Mouse (Mus musculus) olfactory bulb, adult 2 months (tissue): ENCODE data around the gene Slc29a4.

ENCODE experiments used
- CTCF ChIP-seq: fragments of 200-500 bp; IDR thresholded peaks from 2 replicates; pipeline ENCODE4 v1.5.1; 2012; ENCODE audit warnings: low read depth, mild to moderate bottlenecking, low read length, moderate library complexity; ENCODE audit not compliant: insufficient read depth
- POLR2A ChIP-seq: fragments of 200-500 bp; IDR thresholded peaks from 2 replicates; pipeline ENCODE4 v1.6.1; 2012; ENCODE audit warnings: mild to moderate bottlenecking, low read depth, low read length, moderate library complexity; ENCODE audit not compliant: insufficient read depth

DNA sequence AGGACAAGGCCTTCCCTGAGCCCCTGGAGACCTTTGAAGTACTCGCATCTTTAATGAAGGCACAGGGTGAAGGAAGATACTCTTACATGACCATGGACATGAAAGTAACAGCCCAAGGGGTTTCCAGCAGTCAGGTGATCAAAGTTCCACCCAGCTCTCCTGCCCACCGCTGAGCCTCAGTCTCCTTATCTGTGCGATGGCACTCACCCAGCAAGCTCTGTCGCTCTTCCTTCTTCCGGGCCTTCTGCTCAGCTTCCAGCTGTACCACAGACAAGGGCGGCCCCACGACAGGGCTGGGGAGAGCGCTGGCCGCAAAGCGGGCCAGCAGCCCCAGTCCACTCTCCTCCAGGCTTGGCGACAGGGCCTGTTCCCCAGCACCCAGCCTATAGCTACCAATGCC lies 57.9 kb downstream of the Slc29a4 start:
- TF ChIP-seq CTCF: no peak
- TF ChIP-seq POLR2A: no peak
